Mouse (Mus musculus) retina, embryonic 14.5 days (tissue): ENCODE data around the gene Ptprq.

Experiments used
- DNase-seq: peaks from one replicate; pipeline ENCODE4 v3.0.0-alpha.2; 2015; ENCODE audit warnings: low spot score

Gene Ptprq

DNA sequence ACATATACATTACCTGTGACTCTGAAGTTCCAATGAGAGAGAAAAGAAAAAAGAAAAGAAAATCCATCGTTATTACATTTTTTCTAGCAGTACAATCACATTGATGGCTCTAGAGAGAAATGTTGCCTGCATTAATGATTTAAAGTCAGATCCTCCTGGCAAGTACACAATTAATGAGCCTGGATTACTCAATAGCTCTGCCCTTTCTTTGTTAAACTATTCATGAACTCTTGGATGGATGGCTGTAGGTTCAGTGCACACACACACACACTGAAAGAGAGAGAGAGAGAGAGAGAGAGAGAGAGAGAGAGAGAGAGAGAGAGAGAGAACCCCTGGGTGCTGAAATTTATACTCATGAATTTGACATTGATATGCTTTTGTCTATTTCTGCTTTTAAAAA lies at the start of gene Ptprq:
Ptprq (minus strand) TSS at position 246 of the 400 bp plus-strand sequence.
- DNase-seq: no peak

DNA sequence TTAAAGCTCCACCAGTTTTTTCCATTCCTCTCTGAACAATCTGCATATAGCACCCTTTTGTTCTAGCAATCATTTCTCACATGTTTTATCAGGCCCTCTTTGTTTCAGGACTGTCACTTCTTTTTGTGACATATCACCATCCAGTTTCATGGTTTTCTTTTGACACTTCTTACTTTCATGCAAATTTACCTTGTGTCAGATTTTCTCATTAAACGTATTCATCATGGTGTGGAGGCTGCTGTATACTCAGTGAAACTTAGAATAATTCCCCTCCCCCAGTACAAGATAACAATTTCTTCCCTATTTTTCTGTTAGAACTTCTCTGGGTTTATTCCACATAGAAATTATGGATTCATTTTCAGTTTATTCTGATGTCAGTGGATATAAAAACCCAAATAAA lies 39.8 kb upstream of the Ptprq start:
- no peak for DNase-seq

DNA sequence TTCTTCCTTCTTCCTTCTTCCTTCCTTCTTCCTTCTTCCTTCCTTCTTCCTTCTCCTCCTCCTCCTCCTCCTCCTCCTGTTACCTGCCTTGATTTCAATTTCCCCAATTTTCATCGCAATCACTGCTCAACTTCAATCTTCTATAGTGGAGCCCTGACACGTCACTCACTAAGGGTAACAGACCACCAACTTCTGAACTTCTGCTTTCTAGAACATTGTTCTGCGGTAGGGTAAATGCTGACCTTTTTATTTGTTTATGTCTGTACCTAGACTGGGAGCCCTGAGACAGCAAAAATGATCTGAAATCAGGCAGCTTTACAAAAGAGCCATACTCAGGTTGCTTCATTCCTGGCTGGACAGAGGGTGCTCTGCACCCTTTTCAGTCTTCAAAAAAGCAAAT lies 33.6 kb upstream of the Ptprq start:
- DNase-seq: no peak

DNA sequence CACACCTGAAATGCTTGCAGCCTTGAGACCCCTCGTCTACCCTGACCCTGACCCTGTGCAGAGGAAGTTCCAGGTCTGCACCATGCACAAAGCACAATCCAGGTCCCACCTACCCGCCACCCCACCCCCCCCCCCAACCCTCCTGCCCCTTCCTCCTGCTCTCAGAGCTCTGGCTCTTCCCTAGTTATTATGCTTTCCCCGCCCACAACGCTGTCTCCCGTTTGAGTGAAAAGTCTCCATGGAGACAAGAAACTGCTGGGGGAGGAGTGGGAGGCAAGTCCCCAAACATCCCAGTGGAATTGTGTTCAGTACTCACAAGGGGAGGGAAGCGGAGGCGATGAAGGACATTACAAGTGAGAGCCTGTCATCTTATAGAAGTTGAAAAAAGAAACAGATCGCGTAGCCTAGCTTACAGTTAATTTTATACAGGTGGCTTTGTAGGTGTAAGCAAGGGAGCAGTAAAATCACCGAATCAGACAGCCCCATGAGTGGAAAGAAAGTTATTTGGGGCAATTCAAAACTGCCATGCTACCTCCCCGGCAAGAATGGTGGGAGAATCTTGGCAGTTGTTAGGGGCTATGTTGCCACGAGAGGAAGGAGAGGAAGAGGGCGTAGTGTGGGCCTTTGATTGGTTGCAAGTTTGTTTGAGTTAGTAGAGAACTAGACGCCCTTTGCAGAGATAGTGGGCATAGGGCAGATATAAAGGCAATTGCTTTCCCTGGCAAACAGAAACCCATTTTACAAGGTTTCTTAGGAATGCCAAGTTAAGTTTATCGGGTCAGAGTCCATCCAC lies 32.7 kb upstream of the Ptprq start:
- DNase-seq: peak; percentile 71

DNA sequence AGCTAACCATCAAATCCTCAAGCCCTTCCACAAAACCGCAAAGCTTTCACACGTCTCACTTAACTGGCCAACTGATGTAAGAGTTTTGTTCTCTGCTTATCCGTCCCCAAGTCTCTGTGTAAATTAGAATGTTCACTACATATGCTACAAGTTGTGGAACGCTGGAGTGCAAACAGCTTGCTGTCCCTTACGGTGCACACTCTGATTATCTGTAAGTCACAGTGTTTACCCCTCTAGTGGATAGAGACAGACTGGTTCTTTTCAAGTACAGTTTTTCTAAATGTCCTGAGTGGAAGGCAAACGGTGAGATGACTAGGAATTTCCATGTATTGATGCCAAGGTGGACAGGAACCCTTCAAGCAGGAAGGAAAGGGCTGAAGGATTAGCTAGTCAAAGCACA lies 32.1 kb upstream of the Ptprq start:
- peak; percentile 22 for DNase-seq

DNA sequence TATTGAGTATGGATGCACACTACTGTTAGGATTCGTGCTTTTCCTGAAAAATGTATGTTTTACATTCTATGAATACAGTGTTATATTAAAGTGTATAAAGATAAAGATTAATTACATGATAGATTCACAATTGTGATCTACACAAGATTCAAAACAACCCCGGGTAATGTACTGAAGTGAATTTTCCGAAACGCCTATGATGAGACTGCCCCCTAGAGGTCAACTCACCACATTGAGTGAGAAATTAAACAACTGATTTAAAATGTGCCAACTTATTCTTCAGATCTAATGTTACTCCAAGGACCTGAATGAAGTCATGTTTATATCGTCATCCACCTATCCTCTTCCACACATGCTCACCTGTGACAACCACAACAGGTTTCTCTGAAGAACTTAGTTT lies 27.7 kb upstream of the Ptprq start:
- DNase-seq: peak; percentile 80

DNA sequence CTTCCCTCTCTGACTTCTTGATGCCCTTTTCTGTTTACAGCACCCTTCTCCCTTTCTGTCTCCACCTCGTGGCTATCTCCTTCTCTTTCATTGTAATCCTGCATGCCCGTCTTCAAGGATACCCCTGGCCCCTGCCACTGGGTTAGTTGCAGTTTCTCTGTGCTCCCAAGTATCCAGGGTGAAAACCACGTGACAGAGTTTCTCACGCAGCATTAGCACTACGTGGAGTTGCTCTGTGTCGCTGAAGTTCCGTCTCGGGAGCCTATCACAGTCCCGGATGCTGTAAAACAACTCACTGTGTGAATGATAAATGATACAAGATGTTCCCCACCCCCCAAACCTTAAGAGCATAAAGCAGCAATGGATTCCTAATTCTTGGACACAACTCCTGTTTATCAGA lies 26.9 kb upstream of the Ptprq start:
- no peak for DNase-seq

DNA sequence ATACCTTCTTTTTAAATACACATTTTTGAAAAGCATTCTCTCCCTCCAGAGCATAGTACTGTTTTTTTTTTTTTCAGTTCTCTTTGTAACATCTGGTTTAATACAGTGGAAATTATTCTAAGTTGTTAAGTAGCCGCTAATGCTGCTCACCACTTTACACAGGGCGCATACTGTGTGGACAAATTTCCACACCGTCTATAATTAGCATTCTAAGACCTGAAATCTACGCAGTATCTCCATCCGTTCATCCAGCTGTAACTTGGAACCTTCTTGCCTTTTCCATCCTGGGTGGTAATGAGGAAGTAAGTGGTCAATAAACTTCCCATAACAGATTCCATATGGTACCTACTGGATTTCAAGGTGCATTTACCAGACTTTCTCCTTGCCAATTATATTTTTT lies 20.0 kb upstream of the Ptprq start:
- no peak for DNase-seq

DNA sequence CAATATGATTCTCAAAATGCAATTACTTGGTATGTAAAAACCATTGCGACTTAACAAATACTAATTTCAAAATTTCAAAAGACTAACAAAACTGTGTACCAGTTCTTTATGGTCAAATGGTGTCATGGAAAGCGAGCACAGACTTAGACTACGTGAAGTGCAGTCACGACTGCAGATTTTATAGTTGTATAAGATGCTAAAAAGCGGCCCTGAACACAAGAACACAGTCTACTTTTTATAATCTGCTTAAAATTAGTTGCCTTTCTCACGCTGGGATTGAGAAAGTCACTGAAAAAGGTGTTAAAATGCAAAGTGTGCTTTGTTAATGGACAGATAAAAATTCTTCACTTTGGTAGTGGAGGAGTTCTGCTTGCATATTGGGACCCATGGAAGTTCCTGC lies 17.9 kb upstream of the Ptprq start:
- no peak for DNase-seq

DNA sequence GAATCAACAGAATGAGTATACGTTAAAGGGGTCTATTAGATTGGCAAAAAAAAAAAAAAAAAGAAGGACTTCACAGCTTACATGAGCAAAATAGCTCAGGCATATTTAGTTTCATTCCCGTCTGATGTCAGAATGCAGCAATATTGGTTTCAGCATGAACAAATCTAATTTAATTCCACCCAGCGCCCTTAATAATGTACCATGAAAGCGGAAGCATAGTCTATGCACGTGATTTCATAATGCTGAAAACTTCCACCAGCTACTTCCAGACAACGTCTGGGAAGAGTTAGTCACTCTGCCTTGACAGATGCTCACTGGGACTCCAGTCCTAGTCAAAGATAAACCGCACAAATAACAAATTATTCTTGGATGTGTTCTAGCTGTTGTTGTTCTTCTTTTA lies 15.6 kb upstream of the Ptprq start:
- no peak for DNase-seq

DNA sequence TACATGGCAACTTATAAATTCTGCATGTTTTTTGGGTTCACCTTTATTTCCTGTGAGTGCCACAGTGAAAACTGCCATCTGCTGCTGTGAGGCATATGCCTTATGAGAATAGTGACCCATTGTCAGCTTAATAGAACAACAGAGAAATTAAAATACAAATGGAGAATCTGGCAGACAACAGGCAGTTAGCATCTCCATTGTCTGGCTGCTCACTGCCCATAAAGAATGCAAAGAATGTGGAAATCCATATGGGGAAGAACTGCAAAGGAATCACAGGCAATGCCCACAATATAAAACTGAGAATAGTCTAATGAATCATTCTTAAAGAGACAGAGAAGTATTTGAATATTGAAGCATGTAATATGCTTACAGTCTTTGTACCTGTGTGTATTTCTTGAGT lies 14.5 kb upstream of the Ptprq start:
- DNase-seq: peak; percentile 45

DNA sequence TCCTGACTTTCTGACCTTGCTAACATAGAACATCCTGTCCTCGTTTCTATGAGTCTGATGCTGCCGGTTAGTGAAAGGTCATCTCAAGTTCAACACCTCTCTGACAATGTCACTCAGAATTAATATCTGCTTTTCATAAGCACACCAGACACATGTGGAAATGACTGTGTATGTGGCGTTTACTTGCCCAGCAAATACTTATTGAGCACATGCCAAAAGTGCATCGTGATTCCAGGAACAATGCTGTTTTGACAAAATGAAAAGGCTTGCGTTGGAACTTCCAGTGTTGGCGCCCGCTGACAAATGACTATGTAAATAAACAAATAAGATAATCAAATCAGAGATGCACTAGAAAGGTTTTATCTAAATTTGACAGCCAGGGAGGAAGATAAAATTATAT lies 5.8 kb upstream of the Ptprq start:
- DNase-seq: peak; percentile 29

DNA sequence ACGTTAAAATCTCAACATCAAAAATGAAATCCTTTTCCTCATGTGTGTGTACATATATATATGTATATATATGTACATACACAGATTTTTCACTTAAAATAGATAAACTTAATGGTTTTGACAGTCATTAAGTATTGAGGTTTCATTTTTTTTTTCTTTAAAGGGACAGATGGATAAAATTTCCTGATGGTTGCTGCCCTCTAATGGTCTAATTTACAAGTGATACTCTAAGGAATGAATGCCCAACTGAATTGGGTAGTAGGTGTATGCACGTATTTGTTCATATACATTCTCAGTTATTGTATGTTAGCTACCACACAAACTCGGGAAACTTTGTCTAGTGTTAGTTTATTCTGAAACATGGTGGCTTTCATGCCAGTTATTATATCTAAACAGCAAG lies 15.4 kb downstream of the Ptprq start:
- DNase-seq: peak; percentile 68

DNA sequence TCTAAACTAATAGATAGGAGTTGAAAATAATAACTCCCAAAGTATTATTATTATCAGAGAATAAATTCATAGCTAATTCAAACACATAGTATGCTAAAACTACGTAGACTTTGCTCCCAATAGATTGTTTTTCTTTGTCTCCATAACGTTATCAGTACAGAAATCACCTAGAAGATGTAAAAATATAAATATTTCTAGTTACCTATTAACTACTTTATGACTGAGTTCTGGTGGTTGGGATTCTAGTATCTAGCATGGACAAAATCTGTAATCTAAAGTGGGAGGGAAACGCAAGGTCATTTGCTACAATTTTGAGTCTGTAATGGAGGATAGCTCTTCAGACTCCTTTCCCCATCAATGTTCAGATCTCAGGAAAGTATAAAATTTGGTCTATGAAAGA lies 18.9 kb downstream of the Ptprq start:
- no peak for DNase-seq

DNA sequence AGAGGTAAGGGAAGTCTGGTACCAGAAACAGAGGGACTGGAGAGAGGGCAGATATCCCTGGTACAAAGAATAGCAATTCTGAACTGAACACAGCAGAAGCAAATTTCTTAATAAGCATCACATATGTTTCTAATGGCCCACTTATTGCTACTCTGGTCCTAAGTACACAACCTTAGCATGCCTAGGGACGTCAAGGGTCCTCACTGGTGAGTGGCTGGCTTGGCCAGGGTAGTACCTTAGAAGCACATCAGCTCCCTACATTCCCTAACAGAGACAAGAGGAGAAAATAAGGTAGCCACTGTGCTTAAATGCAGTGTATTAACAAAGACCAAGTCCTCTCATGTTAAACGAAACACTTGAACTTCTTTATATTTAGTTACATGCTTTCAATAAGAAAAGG lies 21.1 kb downstream of the Ptprq start:
- no peak for DNase-seq

DNA sequence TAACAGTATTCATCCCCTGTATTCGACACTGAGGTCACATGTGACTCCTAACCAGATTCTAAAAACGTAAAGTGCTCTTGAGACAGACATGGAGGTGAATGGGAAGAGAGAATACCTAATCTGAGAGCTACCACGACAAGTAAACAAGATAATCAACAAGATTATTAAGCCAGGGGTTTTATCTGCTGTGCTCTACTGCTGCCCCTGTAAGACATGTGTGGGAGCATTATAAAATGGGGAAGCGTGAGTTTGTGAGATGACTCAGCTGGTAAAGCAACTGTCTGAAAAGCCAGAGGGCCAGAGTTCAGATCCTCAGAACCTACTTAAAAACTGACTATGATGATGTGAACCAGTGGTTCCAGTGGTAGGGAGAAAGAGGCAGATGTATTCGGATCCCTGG lies 22.7 kb downstream of the Ptprq start:
- no peak for DNase-seq

DNA sequence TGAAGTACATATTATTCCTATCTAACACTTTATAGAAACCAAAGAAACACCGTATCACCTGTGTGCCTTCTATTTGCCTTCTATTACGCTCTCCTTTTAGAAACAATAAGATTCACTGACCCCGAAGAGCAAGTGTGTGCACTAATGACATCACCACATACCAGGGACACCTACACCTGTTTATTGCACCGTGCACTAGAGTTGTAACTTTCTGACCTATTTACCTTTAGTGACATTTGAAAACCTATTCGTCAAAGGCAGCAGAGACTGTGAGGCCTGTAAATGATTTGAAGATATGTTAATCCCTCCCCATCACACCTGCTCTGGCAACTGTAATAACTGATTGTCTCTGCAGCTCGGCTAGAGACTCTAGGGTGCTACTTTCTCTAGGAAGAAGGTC lies 32.5 kb downstream of the Ptprq start:
- no peak for DNase-seq

DNA sequence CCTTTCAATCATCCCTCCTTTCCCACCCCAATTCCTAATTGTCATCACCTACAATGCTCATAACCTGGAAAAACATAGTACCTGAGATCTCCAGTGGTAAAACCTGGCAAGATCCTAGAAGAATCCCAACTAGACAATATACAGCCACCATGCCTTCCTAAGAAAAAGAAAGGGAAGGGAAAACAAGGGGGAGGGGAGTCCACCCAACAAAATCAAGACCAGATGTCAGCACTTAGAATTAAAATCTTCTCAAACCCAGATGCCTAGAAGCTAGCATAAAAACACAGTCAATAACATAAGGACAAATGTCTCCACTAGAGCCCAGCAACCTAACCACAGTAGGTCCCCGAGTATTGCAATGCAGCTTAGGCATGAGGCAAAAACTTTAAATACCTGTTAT lies 43.9 kb downstream of the Ptprq start:
- no peak for DNase-seq

DNA sequence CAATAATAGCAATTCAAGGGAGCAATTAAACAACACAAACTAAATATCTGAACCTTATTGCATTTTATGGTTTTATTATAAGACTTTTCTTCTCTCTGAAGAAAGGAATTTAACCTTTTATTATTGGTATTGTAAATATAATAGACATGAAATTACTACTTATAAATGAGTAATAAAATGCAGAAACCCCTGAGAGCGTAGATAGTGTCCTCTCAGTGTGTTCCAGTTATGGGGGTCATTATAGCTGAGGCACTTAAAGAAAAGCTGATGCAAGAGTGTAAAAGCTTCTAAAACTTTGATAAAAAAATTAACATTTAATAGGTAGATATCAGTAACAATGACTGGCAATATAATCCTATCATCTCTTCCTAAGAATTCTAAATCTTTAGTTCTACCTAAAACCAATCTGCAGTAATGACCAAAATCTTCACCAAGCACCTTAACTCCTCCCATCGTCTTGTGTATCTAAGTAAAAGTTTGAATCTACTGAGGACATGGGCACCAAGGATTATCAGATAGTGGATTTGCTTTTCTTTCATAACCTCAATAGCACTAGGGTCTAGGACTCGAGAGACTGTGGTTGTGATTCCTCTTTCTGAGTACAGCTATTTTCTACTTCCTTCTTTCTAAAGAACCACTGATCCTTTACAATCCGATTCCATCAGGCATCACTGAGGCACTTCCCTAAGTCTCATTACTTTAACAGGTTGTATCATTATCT lies 51.3 kb downstream of the Ptprq start:
- DNase-seq: no peak

DNA sequence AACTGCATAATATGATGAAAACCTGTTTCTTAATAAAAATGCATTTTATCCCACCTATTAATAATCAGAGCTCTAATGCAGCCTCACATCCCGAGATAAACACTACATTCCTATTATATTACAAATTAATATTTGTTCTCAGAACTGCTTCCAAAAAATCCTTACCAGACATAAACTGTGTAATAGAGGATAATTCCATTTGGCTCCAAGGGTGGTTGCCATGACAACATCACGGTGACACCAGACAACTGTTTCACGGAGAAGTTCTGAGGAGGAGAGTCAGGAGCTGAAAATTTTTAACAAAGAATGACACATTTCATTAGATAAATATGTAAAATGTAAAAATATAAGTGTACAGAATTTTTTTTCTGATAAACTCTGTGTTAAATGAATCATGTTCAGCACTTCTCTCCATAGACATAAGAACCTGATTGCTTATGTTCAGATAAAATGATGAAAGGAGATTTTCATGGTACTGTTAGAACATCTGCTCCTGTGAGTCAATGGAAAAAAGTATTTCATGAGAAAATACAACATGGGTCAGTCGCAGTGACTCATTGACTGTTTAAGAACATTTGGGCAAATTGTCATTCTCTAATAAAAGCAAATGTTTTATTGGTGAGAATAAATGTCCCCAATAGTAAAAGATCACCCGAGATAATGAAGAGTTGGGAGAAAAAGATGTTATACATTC lies 57.3 kb downstream of the Ptprq start:
- DNase-seq: peak; percentile 41

DNA sequence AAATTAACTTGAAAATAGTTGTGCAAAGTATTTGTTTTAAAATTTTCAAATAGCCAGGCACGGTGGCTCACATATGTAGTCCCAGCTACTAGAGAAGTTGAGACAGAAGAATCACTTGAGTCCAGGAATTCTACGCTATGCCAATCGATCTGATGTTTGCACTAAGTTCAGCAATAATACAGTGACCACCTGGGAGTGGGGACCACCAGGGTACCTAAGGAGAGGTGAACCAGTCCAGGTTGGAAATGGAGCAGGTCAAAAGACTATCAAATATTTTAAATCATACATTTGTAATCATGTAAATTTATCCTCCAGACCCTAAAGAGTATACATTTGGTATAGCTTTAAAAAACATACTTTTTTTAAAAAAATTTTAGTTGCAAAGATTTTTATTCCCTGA lies 57.9 kb downstream of the Ptprq start:
- DNase-seq: no peak

DNA sequence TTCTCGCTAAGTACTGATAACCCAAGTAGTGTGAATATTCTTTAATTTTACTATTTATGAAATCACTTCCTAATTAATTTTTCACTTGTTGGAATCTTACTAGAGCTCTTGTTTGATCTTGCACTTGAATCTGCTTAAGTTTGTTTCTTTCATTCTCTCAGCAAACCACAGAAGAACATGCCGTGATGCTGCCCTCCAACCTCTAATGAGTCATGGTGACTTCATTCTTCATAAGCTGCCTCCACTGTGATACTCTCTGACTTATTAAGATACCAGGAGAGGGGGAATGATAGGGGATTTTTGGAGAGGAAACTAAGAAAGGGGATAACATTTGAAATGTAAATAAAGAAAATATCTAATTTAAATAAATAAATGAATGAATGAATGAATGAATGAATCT lies 60.7 kb downstream of the Ptprq start:
- no peak for DNase-seq

DNA sequence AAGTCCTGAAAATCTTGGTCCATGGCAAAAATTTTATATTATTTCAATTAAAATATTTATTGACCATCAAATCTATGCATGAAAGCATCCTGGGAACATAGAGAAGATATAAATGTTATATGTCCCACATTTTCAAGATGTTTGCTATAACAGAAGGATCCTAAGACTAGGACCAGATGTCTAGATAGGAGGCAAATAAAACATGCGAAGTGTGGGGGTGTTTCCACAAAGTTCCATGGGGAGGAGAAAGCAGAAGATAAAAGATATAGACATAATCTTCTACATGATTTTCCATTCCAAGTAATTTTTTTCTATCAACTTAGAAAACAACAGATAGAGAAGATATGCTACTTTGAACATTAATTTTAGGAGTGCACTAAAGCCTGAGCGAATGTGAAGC lies 70.2 kb downstream of the Ptprq start:
- no peak for DNase-seq
